Mouse (Mus musculus) E14TG2a.4 (cell line): ENCODE data around the gene Susd5.

Experiments
- H3K27me3 ChIP-seq: 2 replicates; pipeline ENCODE4 v1.6.1; 2014; ENCODE audit warnings: low read length, control low read depth; ENCODE audit not compliant: insufficient read depth
- H3K36me3 ChIP-seq: 2 replicates; pipeline ENCODE4 v1.6.1; 2014; ENCODE audit warnings: low read length, control low read depth; ENCODE audit not compliant: insufficient read depth
- H3K4me1 ChIP-seq: replicated peaks from 2 replicates; pipeline ENCODE4 v1.6.1; 2014; ENCODE audit warnings: low read depth, low read length, control low read depth
- H3K4me3 ChIP-seq: replicated peaks from 2 replicates; pipeline ENCODE4 v1.5.1; 2014; ENCODE audit warnings: mild to moderate bottlenecking, low read length
- H3K9me3 ChIP-seq: 2 replicates; pipeline ENCODE4 v1.6.1; 2014; ENCODE audit warnings: low read length, control low read depth
- CTCF ChIP-seq: conservative IDR thresholded peaks from 2 replicates; pipeline ENCODE4 v1.5.1; 2014; ENCODE audit warnings: low read length
- NANOG ChIP-seq: IDR thresholded peaks from 2 replicates; pipeline ENCODE4 v1.6.1; 2014; ENCODE audit warnings: borderline replicate concordance, low read length, mixed read lengths
- POU5F1 ChIP-seq: IDR thresholded peaks from 2 replicates; pipeline ENCODE4 v1.6.1; 2014; ENCODE audit warnings: low read length, borderline replicate concordance

The Susd5 gene

GRCm38 (mm10) chr9:114057090-114057796 is at the start of gene Susd5:
Gene Susd5 (plus strand): TSS chr9:114057140.
- Histone ChIP-seq H3K27me3 (peaks cover 43% of the 10 kb centered on the region), H3K36me3 (no peaks in the 10 kb centered on the region), H3K4me3 (peak within 1 kb of the TSS; percentile 85), H3K4me1 (peaks cover 47% of the 10 kb centered on the region), H3K9me3 (no peaks in the 10 kb centered on the region)
- no peak for TF ChIP-seq NANOG
- no peak for TF ChIP-seq POU5F1
- no peak for TF ChIP-seq CTCF

GRCm38 (mm10) chr9:114007850-114008350 is 49.0 kb upstream of the Susd5 start:
- TF ChIP-seq POU5F1 (no peak), CTCF (no peak), NANOG (no peak)
- peaks cover 43% of the 10 kb centered on the region for H3K4me1 ChIP-seq
- peaks cover under 1% of the 10 kb centered on the region; the same call in 1 of the 2 replicates for H3K36me3 ChIP-seq
- H3K27me3 ChIP-seq: no peaks in the 10 kb centered on the region
- no peak overlapping the region for H3K4me3 ChIP-seq
- no peaks in the 10 kb centered on the region for H3K9me3 ChIP-seq

- Histone ChIP-seq H3K9me3 (no peaks in the 10 kb centered on the region), H3K4me3 (peak overlapping the region; percentile 55), H3K27me3 (no peaks in the 10 kb centered on the region), H3K36me3 (no peaks in the 10 kb centered on the region), H3K4me1 (peaks cover 45% of the 10 kb centered on the region)
- TF ChIP-seq POU5F1 (no peak), CTCF (no peak), NANOG (no peak)
These were observed 47.4 kb upstream of the Susd5 start for GRCm38 (mm10) chr9:114009526-114009925.

DNA sequence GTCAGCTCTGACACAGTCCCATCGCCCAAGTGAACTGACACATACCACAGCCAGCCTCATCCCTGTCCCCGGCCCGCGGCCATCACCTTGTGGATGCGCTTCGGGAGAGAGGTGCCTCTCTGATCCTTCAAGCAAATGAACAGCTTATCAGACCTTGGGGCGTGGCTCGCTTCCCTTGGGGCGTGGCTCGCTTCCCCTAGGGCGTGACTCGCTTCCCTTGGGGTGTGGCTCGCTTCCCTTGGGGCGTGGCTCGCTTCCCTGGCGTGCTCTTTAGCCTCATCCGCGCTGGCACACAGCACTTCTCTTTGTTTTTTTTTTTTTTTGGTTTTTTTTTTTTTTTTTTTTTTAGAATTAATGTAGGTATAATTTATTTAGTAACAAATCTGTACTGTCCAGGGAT is 45.7 kb upstream of the Susd5 start:
- Histone ChIP-seq H3K27me3 (no peaks in the 10 kb centered on the region), H3K36me3 (no peaks in the 10 kb centered on the region), H3K4me1 (peaks cover 45% of the 10 kb centered on the region), H3K9me3 (no peaks in the 10 kb centered on the region), H3K4me3 (peak overlapping the region; percentile 52)
- TF ChIP-seq NANOG (no peak), CTCF (no peak), POU5F1 (no peak)

- peaks cover 4% of the 10 kb centered on the region; the same call in 1 of the 2 replicates for H3K9me3 ChIP-seq
- H3K36me3 ChIP-seq: no peaks in the 10 kb centered on the region
- no peaks in the 10 kb centered on the region for H3K27me3 ChIP-seq
- TF ChIP-seq CTCF (no peak), NANOG (no peak), POU5F1 (no peak)
- H3K4me3 ChIP-seq: no peak overlapping the region
- H3K4me1 ChIP-seq: peaks cover 39% of the 10 kb centered on the region
These were observed 42.9 kb upstream of the Susd5 start for GRCm38 (mm10) chr9:114014034-114014433.

DNA sequence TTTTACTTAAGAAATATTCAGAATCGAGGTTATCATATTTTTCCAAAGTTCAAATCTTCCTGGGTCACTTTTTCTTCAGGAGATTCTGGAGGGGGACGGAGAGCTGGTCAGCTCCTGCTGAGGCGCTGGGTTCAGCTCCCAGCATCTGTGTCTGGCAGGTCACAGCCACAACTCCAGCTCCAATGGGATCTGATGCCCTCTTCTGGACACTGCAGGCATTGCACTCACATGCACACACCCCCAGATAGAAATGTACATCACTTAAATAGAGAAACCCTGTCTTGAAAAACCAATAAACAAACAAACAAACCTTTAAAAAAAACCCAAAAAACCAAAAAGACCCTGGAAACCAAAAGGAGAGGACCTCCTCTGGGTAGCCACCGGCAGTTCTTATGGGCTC is 41.2 kb upstream of the Susd5 start:
- Histone ChIP-seq H3K36me3 (no peaks in the 10 kb centered on the region), H3K4me3 (no peak overlapping the region), H3K27me3 (no peaks in the 10 kb centered on the region), H3K4me1 (peaks cover 23% of the 10 kb centered on the region), H3K9me3 (peaks cover 4% of the 10 kb centered on the region; the same call in 1 of the 2 replicates)
- no peak for TF ChIP-seq NANOG
- peak; percentile 81 for TF ChIP-seq CTCF

- H3K4me3 ChIP-seq: no peak overlapping the region
- H3K36me3 ChIP-seq: no peaks in the 10 kb centered on the region
- no peak for TF ChIP-seq NANOG
- no peak for TF ChIP-seq CTCF
- no peak for TF ChIP-seq POU5F1
- H3K4me1 ChIP-seq: peaks cover 17% of the 10 kb centered on the region
- H3K27me3 ChIP-seq: no peaks in the 10 kb centered on the region
- H3K9me3 ChIP-seq: peaks cover 4% of the 10 kb centered on the region; the same call in 1 of the 2 replicates
These were observed 40.5 kb upstream of the Susd5 start for GRCm38 (mm10) chr9:114016402-114016801.

DNA sequence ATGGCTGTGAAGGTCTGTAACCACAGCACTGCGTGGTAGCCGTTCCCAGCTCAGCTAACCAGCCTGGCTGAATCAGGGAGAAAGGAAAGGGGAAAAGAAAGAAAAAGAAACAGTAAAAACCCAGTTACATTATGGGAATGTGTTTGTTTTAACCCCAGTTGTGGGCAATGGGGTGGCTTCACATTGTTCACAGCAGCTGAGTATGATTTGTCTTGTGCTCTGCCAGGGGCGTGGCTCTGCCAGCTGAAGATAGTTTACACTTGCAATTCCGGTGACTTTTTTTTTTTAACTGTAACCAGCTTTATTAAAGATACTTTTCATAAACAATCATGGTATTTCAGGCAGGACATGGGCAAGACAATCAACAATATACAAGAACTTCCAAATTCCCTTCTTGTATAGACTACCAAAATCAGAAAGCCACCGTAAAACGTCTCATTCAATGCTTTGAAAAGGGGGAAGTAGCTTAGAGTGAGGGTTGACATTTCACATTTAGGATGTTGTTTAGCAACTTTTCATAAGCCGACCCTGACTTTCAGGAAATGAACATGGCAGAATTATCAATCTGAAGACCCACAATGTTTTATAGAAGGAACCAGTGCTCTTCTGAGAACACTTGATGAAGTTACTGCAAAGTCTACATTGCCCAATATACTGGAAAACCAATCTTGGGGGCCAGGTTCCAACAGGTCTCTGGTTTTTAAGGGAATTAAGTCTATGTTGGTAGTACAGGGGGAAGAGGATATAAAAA is 37.8 kb upstream of the Susd5 start:
- Histone ChIP-seq H3K36me3 (no peaks in the 10 kb centered on the region), H3K4me3 (no peak overlapping the region), H3K27me3 (0 out of 2 replicates have a peak, but pooled peaks cover 2% of the 10 kb centered on the region), H3K9me3 (peaks cover 4% of the 10 kb centered on the region; the same call in 1 of the 2 replicates), H3K4me1 (peaks cover 21% of the 10 kb centered on the region)
- TF ChIP-seq NANOG: no peak
- TF ChIP-seq POU5F1: no peak
- TF ChIP-seq CTCF: no peak
